19 mouse cellular contexts compared by ENCODE assay signal in the genomic region with DNA sequence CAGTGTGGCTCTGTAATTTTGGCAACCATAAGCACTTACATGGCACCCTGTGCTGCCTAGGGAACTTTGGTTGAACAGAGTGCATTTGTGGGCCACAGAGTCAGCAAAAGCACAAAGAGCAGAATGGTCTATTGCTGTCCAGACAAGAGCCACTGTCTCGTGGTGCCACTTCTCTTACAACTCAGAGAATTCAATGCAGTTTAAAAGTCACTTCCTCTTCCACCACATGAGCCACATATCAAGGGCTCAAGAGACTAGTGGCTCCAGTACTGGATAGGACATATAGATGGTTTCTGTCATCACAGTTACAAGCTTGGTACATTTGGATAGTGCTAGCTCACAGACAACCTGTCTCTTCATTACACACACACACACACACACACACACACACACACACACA. TPM values are rescaled to one million over a fixed set of nuclear protein-coding genes. Genes with fewer than 3 reads are reported as not detected.
A peak's percentile ranks its signal among the peaks of the same experiment; 100 is the strongest.
DNase-seq lines count a peak whose midpoint lies in the region; ATAC-seq and TF ChIP-seq lines count a peak whose summit lies in the region.
"Had no signal": no experiment of that assay in that cellular context is flagged by ENCODE, and none has a peak within 500 bp of the region (broad histone marks: within the 10 kb centered on the region; RNA-seq: fewer than 3 reads in every experiment).

No protein-coding gene starts in this region.

- WGBS in lung, embryonic 16.5 days, result 21% methylated on average over 1 of the region's 1 CpGs
- WGBS in lung, adult 2 months, result 38% methylated on average over 1 of the region's 1 CpGs

- H3K36me3 ChIP-seq in lung, embryonic 16.5 days (ENCODE audit: control insufficient read depth, insufficient read depth, low read length), result no peaks in the 10 kb centered on the region
- H3K36me3 ChIP-seq: embryonic facial prominence, embryonic 13.5 days; forebrain, embryonic 10.5 days; heart, embryonic 15.5 days; limb, embryonic 12.5 days; liver, embryonic 13.5 days; midbrain, embryonic 12.5 days; stomach, embryonic 15.5 days had no signal

- peaks cover 11% of the 10 kb centered on the region for H3K4me1 ChIP-seq in lung, embryonic 16.5 days (replicated peaks; ENCODE audit: control insufficient read depth, insufficient read depth, low read length)
- peaks cover 6% of the 10 kb centered on the region; the same call in 1 of the 2 replicates for H3K4me1 ChIP-seq in lung, adult 2 months (ENCODE audit: control insufficient read depth, insufficient read depth, low read length)
- H3K4me1 ChIP-seq: heart, embryonic 15.5 days; liver, embryonic 13.5 days; stomach, embryonic 15.5 days had no signal

- DNase-seq in heart, adult 11 months, result peak; percentile 36
- no peak for DNase-seq in heart, postnatal 4 days
- no peak for DNase-seq in lung, adult 2 months
- DNase-seq in adrenal gland, postnatal 36 days, result no peak
- DNase-seq in left cerebral cortex, adult 9 months (ENCODE audit: low spot score in 2 of 2), result no peak
- DNase-seq: cerebellum, adult 9-11 months; gastrocnemius, postnatal 10 days; kidney, postnatal 4 days; liver, embryonic 13.5 days; lung, postnatal 14 days; thymus, adult 2 months had no signal

- H3K27me3 ChIP-seq in lung, embryonic 16.5 days (ENCODE audit: control insufficient read depth, insufficient read depth, low read depth, low read length), result no peaks in the 10 kb centered on the region
- H3K27me3 ChIP-seq: embryonic facial prominence, embryonic 13.5 days; heart, embryonic 15.5 days; limb, embryonic 12.5 days; liver, embryonic 13.5 days; midbrain, embryonic 12.5 days; stomach, embryonic 15.5 days had no signal

- no peak overlapping the region for H3K4me2 ChIP-seq in lung, embryonic 16.5 days (ENCODE audit: low read depth, low read length)
- H3K4me2 ChIP-seq: embryonic facial prominence, embryonic 13.5 days; heart, embryonic 15.5 days; limb, embryonic 12.5 days; liver, embryonic 13.5 days; midbrain, embryonic 12.5 days had no signal

- TF ChIP-seq POLR2A in lung, adult 2 months (IDR thresholded peaks at IDR 0.05; ENCODE audit: borderline replicate concordance, extremely low read depth, low read depth, low read length), result no peak

- no peak overlapping the region for H3K9ac ChIP-seq in lung, embryonic 16.5 days (ENCODE audit: low read length)
- H3K9ac ChIP-seq: embryonic facial prominence, embryonic 13.5 days; heart, embryonic 15.5 days; limb, embryonic 12.5 days; liver, embryonic 13.5 days; midbrain, embryonic 12.5 days; stomach, embryonic 15.5 days had no signal

- no peaks in the 10 kb centered on the region for H3K9me3 ChIP-seq in lung, embryonic 16.5 days (ENCODE audit: control insufficient read depth, low read length)
- H3K9me3 ChIP-seq: embryonic facial prominence, embryonic 13.5 days; forebrain, embryonic 10.5 days; heart, embryonic 15.5 days; limb, embryonic 12.5 days; liver, embryonic 13.5 days; stomach, embryonic 15.5 days had no signal

- TF ChIP-seq CTCF in lung, adult 2 months (IDR thresholded peaks at IDR 0.05; ENCODE audit: insufficient read depth, low read length), result no peak

- peak; percentile 7; the same call in 1 of the 2 replicates for ATAC-seq in lung, embryonic 16.5 days (ENCODE audit: low read depth)
- peak; percentile 40; the same call in 1 of the 2 replicates for ATAC-seq in granulocyte monocyte progenitor cell, adult 5-6 weeks (replicated peaks; ENCODE audit: poor library complexity, severe bottlenecking)

- no peak overlapping the region for H3K4me3 ChIP-seq in lung, embryonic 16.5 days (ENCODE audit: low read length)
- H3K4me3 ChIP-seq in lung, adult 2 months (replicated peaks; ENCODE audit: extremely low read depth, low read depth, low read length), result no peak overlapping the region
- H3K4me3 ChIP-seq: embryonic facial prominence, embryonic 13.5 days; forebrain, embryonic 10.5 days; heart, embryonic 15.5 days; limb, embryonic 12.5 days; liver, embryonic 13.5 days; midbrain, embryonic 12.5 days; stomach, embryonic 15.5 days had no signal

- peak overlapping the region; percentile 53 for H3K27ac ChIP-seq in lung, embryonic 16.5 days (ENCODE audit: low read length)
- H3K27ac ChIP-seq: embryonic facial prominence, embryonic 13.5 days; forebrain, embryonic 10.5 days; heart, embryonic 15.5 days; limb, embryonic 12.5 days; liver, embryonic 13.5 days; midbrain, embryonic 12.5 days had no signal

RNA-seq across cellular contexts. Expression of a gene that starts 28.7 kb away (rescaled TPM):
- total RNA-seq in heart, postnatal 4 days (2021), result 10 to 100 TPM; 13.4 to 14.3 TPM
- polyA plus RNA-seq in lung, embryonic 16.5 days (2015; fragmentation: Nextera tagmentation; extraction: Ambion mirVana), result 8.5 and 8.7 TPM in 2 replicates
- polyA plus RNA-seq in lung, adult 2 months (2012; rRNA removed), result 11.1 and 12.2 TPM in 2 replicates
- 2.0 and 2.4 TPM in 2 replicates for total RNA-seq in granulocyte monocyte progenitor cell, adult 5-6 weeks (2014; fragmentation: Nextera tagmentation)
- total RNA-seq in granulocyte monocyte progenitor cell, adult 5-6 weeks (2017), result 4.2 TPM in 2 replicates
- 1 to 10 TPM; 2.0 to 2.1 TPM for total RNA-seq in adrenal gland, postnatal 36 days (2021)
